Mouse (Mus musculus) T-helper 1 cell (primary cell): Measurements from ENCODE around the gene Gps2.
"Not testable (repeated sequence)": the region's sequence is repeated elsewhere in the genome, so short reads cannot be mapped to it uniquely, and the experiment has no call there.

Experiments used
- in situ Hi-C: fragments of 300-600 bp; cut with MboI, MseI; formaldehyde crosslinking; loops from one replicate; pipeline ENCODE4 v1.15.1; 2025; ENCODE audit warnings: high pct_unique_total_duplicates

The Gps2 gene

GRCm38 (mm10) chr11:69935137-69935879 lies 21.6 kb downstream of the Gps2 start, which contains the start of gene Ybx2:
TSS of gene Ybx2 (plus strand) at chr11:69935796.
- in situ Hi-C loops = no loop called here

- in situ Hi-C loops = no loop called here
Measured at GRCm38 (mm10) chr11:69936156-69936555, 22.5 kb downstream of the Gps2 start.

GRCm38 (mm10) chr11:69936714-69937347 lies 23.1 kb downstream of the Gps2 start:
- in situ Hi-C loops = no loop called here

GRCm38 (mm10) chr11:69937385-69937784 lies 23.7 kb downstream of the Gps2 start:
- in situ Hi-C loops = no loop called here

GRCm38 (mm10) chr11:69937834-69938233 lies 24.1 kb downstream of the Gps2 start:
- in situ Hi-C loops = no loop called here

- in situ Hi-C loops = no loop called here
Measured at GRCm38 (mm10) chr11:69938401-69938979, 24.8 kb downstream of the Gps2 start.

- in situ Hi-C loops = no loop called here
Measured at GRCm38 (mm10) chr11:69939181-69939580, 25.5 kb downstream of the Gps2 start.

GRCm38 (mm10) chr11:69939731-69940130 lies 26.0 kb downstream of the Gps2 start:
- in situ Hi-C loops = no loop called here

- in situ Hi-C loops = no loop called here
Measured at GRCm38 (mm10) chr11:69940962-69941361, 27.3 kb downstream of the Gps2 start.

- in situ Hi-C loops = no loop called here
Measured at GRCm38 (mm10) chr11:69945216-69945615, 31.5 kb downstream of the Gps2 start.

- in situ Hi-C loops = no loop called here
Measured at GRCm38 (mm10) chr11:69945997-69946891, 32.6 kb downstream of the Gps2 start.

GRCm38 (mm10) chr11:69947337-69948065 lies 33.8 kb downstream of the Gps2 start:
- in situ Hi-C loops = no loop called here

GRCm38 (mm10) chr11:69948066-69948762 lies 34.5 kb downstream of the Gps2 start, which contains the start of gene Slc2a4:
TSS of gene Slc2a4 (minus strand) at chr11:69948188.
- in situ Hi-C loops = no loop called here

GRCm38 (mm10) chr11:69948763-69949150 lies 35.1 kb downstream of the Gps2 start:
- in situ Hi-C loops = no loop called here

GRCm38 (mm10) chr11:69950807-69951459 lies 37.2 kb downstream of the Gps2 start:
- in situ Hi-C loops = no loop called here

- in situ Hi-C loops = no loop called here
Measured at GRCm38 (mm10) chr11:69952274-69952673, 38.6 kb downstream of the Gps2 start.

- in situ Hi-C loops = no loop called here
Measured at GRCm38 (mm10) chr11:69953267-69953915, 39.7 kb downstream of the Gps2 start.

- in situ Hi-C loops = not testable (repeated sequence)
Measured at GRCm38 (mm10) chr11:69955618-69956017, 41.9 kb downstream of the Gps2 start.

GRCm38 (mm10) chr11:69956218-69956617 lies 42.5 kb downstream of the Gps2 start:
- in situ Hi-C loops = no loop called here
